Mouse (Mus musculus) liver, adult 2 months (tissue): ENCODE results near the gene Tmem135. TPM values are rescaled to one million over a fixed set of nuclear protein-coding genes. Genes with fewer than 3 reads are reported as not detected.
A peak's percentile ranks its signal among the peaks of the same experiment; 100 is the strongest.

ENCODE experiments used
- DNase-seq: peaks from one replicate; pipeline ENCODE4 v3.0.0-alpha.2; 2011; ENCODE audit warnings: low read depth, low spot score; ENCODE audit errors: extremely low read depth
- H3K27ac ChIP-seq: fragments of 200-500 bp; replicated peaks from 2 replicates; pipeline ENCODE4 v1.5.1; 2012; ENCODE audit warnings: low read depth, mild to moderate bottlenecking, control low read depth, inconsistent platforms, low read length; ENCODE audit not compliant: insufficient read depth
- H3K27me3 ChIP-seq: fragments of 200-500 bp; 2 replicates; pipeline ENCODE4 v1.6.1; 2012; ENCODE audit warnings: mild to moderate bottlenecking, moderate library complexity, low read length, inconsistent platforms; ENCODE audit not compliant: control insufficient read depth, insufficient read depth
- H3K36me3 ChIP-seq: fragments of 200-500 bp; 2 replicates; pipeline ENCODE4 v1.6.1; 2012; ENCODE audit warnings: low read length, inconsistent platforms; ENCODE audit not compliant: control insufficient read depth, insufficient read depth
- H3K4me1 ChIP-seq: fragments of 200-500 bp; 2 replicates; pipeline ENCODE4 v1.6.1; 2011; ENCODE audit warnings: low read length; ENCODE audit not compliant: control insufficient read depth, insufficient read depth
- H3K4me3 ChIP-seq: fragments of 200-500 bp; 2 replicates; pipeline ENCODE4 v1.5.1; 2011; ENCODE audit warnings: low read depth, mild to moderate bottlenecking, control low read depth, low read length, moderate library complexity; ENCODE audit not compliant: insufficient read depth
- H3K79me2 ChIP-seq: fragments of 200-500 bp; 2 replicates; pipeline ENCODE4 v1.6.1; 2012; ENCODE audit warnings: inconsistent platforms, mild to moderate bottlenecking, low read length, moderate library complexity; ENCODE audit not compliant: control insufficient read depth, insufficient read depth
- H3K9ac ChIP-seq: fragments of 200-500 bp; 2 replicates; pipeline ENCODE4 v1.6.1; 2012; ENCODE audit warnings: low read depth, mild to moderate bottlenecking, control low read depth, inconsistent platforms, low read length
- CTCF ChIP-seq: fragments of 200-500 bp; IDR thresholded peaks from 2 replicates; pipeline ENCODE4 v1.5.1; 2011; ENCODE audit warnings: low read depth, low read length, control low read depth
- POLR2A ChIP-seq: fragments of 200-500 bp; IDR thresholded peaks from 2 replicates; pipeline ENCODE4 v1.6.1; 2011; ENCODE audit warnings: low read length, control low read depth; ENCODE audit not compliant: insufficient read depth; ENCODE audit errors: extremely low read depth
- WGBS: fragments of 180-500 bp; shearing (Covaris S2); methylation state at CpG from one replicate; pipeline ENCODE4 v1.1.7; 2018; 5-methylcytosine and 5-hydroxymethylcytosine counted together
- polyA plus RNA-seq: library from polyadenylated mRNA; depleted of rRNA; stranded (reverse); fragments of >200 nt; gene quantifications from 2 replicates; pipeline ENCODE4 v1.2.3, GENCODE M21; 2012
- total RNA-seq: library from RNA; depleted of rRNA; stranded (reverse); fragments of >200 nt; gene quantifications from 2 replicates; pipeline ENCODE4 v1.2.3, GENCODE M21; 2014

The Tmem135 gene
- total and polyA plus RNA-seq, 2 experiments: 60.4 to 108 TPM

- no peaks in the 10 kb centered on the region for H3K4me1 ChIP-seq
- DNase-seq: no peak
- H3K79me2 ChIP-seq: no peaks in the 10 kb centered on the region
- no peak overlapping the region for H3K4me3 ChIP-seq
- H3K9ac ChIP-seq: no peak overlapping the region
- no peak for TF ChIP-seq CTCF
- 91% methylated on average over 5 of the region's 5 CpGs for WGBS
- H3K27ac ChIP-seq: no peak overlapping the region
- H3K27me3 ChIP-seq: no peaks in the 10 kb centered on the region
- peaks cover 53% of the 10 kb centered on the region for H3K36me3 ChIP-seq
These were observed 263.3 kb downstream of the Tmem135 start for GRCm38 (mm10) chr7:89140640-89141300.

- Histone ChIP-seq H3K4me3 (no peak overlapping the region), H3K27ac (no peak overlapping the region), H3K36me3 (peaks cover 21% of the 10 kb centered on the region), H3K4me1 (no peaks in the 10 kb centered on the region), H3K27me3 (no peaks in the 10 kb centered on the region), H3K79me2 (no peaks in the 10 kb centered on the region), H3K9ac (no peak overlapping the region)
- no peak for DNase-seq
- TF ChIP-seq CTCF (no peak), POLR2A (no peak)
- WGBS: 79% methylated on average over 5 of the region's 5 CpGs
These were observed 269.0 kb downstream of the Tmem135 start for GRCm38 (mm10) chr7:89134884-89135511.

GRCm38 (mm10) chr7:89126063-89126882 lies 277.7 kb downstream of the Tmem135 start:
- no peak overlapping the region for H3K9ac ChIP-seq
- H3K36me3 ChIP-seq: no peaks in the 10 kb centered on the region
- H3K4me3 ChIP-seq: no peak overlapping the region
- peak; percentile 47 for DNase-seq
- H3K27ac ChIP-seq: no peak overlapping the region
- no peaks in the 10 kb centered on the region for H3K4me1 ChIP-seq
- 57% methylated on average over 7 of the region's 7 CpGs for WGBS
- no peaks in the 10 kb centered on the region for H3K27me3 ChIP-seq
- peak; percentile 85 for TF ChIP-seq CTCF
- no peak for TF ChIP-seq POLR2A
- no peaks in the 10 kb centered on the region for H3K79me2 ChIP-seq

- H3K9ac ChIP-seq: no peak overlapping the region
- no peaks in the 10 kb centered on the region for H3K36me3 ChIP-seq
- no peaks in the 10 kb centered on the region for H3K27me3 ChIP-seq
- peak overlapping the region; percentile 61; the same call in 1 of the 2 replicates for H3K27ac ChIP-seq
- H3K4me3 ChIP-seq: no peak overlapping the region
- no peak for DNase-seq
- 55% methylated on average over 1 of the region's 1 CpGs for WGBS
- TF ChIP-seq CTCF (no peak), POLR2A (no peak)
- H3K4me1 ChIP-seq: peaks cover 3% of the 10 kb centered on the region; the same call in 1 of the 2 replicates
- H3K79me2 ChIP-seq: no peaks in the 10 kb centered on the region
These were observed 287.8 kb downstream of the Tmem135 start for GRCm38 (mm10) chr7:89116261-89116664.

- H3K27ac ChIP-seq: no peak overlapping the region
- WGBS: 60% methylated on average over 3 of the region's 3 CpGs
- DNase-seq: peak; percentile 12
- H3K4me3 ChIP-seq: no peak overlapping the region
- peaks cover 3% of the 10 kb centered on the region; the same call in 1 of the 2 replicates for H3K4me1 ChIP-seq
- no peaks in the 10 kb centered on the region for H3K79me2 ChIP-seq
- TF ChIP-seq POLR2A (no peak), CTCF (no peak)
- no peaks in the 10 kb centered on the region for H3K36me3 ChIP-seq
- no peaks in the 10 kb centered on the region for H3K27me3 ChIP-seq
- H3K9ac ChIP-seq: no peak overlapping the region
These were observed 288.4 kb downstream of the Tmem135 start for GRCm38 (mm10) chr7:89115633-89116032.

GRCm38 (mm10) chr7:89106421-89106820 lies 297.6 kb downstream of the Tmem135 start:
- WGBS: 73% methylated on average over 2 of the region's 2 CpGs
- TF ChIP-seq POLR2A (no peak), CTCF (no peak)
- Histone ChIP-seq H3K36me3 (no peaks in the 10 kb centered on the region), H3K4me1 (no peaks in the 10 kb centered on the region), H3K4me3 (no peak overlapping the region), H3K27me3 (no peaks in the 10 kb centered on the region), H3K79me2 (no peaks in the 10 kb centered on the region), H3K27ac (no peak overlapping the region), H3K9ac (no peak overlapping the region)
- DNase-seq: no peak
